Mouse (Mus musculus): ENCODE data around the gene Apcs. TPM values are rescaled to one million over a fixed set of nuclear protein-coding genes. Genes with fewer than 3 reads are reported as not detected.

Gene Apcs
- not detected for total RNA-seq (2021)
- long read RNA-seq, experiment 1 = 0 reads
- long read RNA-seq, experiment 2 = 0 reads

GRCm38 (mm10) chr1:172894777-172895357, at the start of gene Apcs:
Gene Apcs (minus strand): TSS chr1:172895041.
- no peak for DNase-seq (ENCODE audit: low spot score)

GRCm38 (mm10) chr1:172932197-172932596, 37.4 kb upstream of the Apcs start:
- no peak for DNase-seq (ENCODE audit: low spot score)

GRCm38 (mm10) chr1:172918450-172918849, 23.6 kb upstream of the Apcs start:
- DNase-seq (ENCODE audit: low spot score) = no peak

GRCm38 (mm10) chr1:172917115-172917514, 22.3 kb upstream of the Apcs start:
- DNase-seq (ENCODE audit: low spot score) = no peak

GRCm38 (mm10) chr1:172903313-172903712, 8.5 kb upstream of the Apcs start:
- DNase-seq (ENCODE audit: low spot score) = no peak

GRCm38 (mm10) chr1:172895435-172895834, 594 bp upstream of the Apcs start:
- no peak for DNase-seq (ENCODE audit: low spot score)

GRCm38 (mm10) chr1:172876675-172877074, 18.2 kb downstream of the Apcs start:
- DNase-seq (ENCODE audit: low spot score) = no peak

GRCm38 (mm10) chr1:172875265-172875664, 19.6 kb downstream of the Apcs start:
- DNase-seq (ENCODE audit: low spot score) = no peak

- DNase-seq (ENCODE audit: low spot score) = no peak
Observed at GRCm38 (mm10) chr1:172848171-172848570, 46.7 kb downstream of the Apcs start.

GRCm38 (mm10) chr1:172847044-172847761, 47.6 kb downstream of the Apcs start:
- DNase-seq (ENCODE audit: low spot score) = no peak

Other genes with a start within 250 kb of the Apcs start
- gene Crp, start 197.0 kb downstream of the Apcs start, total RNA-seq (2021) = not detected
- not detected for gene Olfr16, start 55.4 kb upstream of the Apcs start, total RNA-seq (2021)
- gene Olfr1408, start 242.3 kb upstream of the Apcs start, total RNA-seq (2021) = not detected

Measured in gastrocnemius, adult 18-20 months (tissue).